Mouse (Mus musculus) adrenal gland, adult (tissue): ENCODE results near the gene Dnal1.
"Not testable (repeated sequence)": the region's sequence is repeated elsewhere in the genome, so short reads cannot be mapped to it uniquely, and the experiment has no call there.

Source experiments
- DNase-seq, 2 experiments: peaks; one replicate each; pipeline ENCODE4 v3.0.0; 2022 to 2023; ENCODE audit warnings: low spot score in 1 of 2; ENCODE audit not compliant: inconsistent age in 2 of 2

The Dnal1 gene

DNA sequence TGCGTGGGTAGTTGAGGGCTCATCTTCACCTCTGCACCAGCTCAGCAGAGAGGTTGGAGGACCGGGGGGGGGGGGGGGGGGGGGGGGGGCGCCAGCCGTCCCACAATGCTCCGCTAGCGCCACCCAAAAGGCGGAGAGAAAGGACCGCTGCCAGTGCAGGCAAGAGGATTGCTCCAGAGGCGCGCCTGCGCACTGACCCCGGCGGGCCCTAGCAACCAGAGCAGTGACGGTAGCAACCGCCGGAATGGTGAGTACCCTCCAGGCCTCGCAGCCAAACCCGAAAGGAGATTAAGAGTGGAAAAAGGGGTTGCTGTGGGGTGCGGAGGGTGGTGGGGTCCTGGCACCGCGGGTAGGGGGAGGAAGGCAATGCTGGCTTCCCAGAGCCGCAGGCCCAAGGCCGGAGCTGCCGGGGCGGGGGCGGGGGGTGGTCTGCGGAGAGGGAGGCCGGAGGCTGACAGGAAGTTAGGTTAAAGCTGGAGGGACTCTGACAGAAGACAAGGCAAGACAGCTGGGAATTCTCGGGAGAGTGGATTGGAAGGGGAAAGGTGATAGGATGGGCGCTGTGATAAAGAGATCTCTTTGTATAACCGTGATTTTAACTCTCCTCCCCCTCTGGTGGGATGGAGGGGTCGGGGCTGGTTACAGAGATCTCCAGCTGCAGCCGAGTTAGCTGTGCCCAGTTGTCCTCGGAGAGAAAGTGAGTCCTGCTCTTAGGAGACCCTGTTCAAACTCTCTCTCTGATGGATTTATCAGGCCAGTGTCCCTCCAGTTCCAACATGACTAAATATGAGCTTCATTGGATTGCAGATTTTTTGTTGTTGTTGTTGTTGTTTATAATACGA is at the start of gene Dnal1:
Gene Dnal1, plus strand, starts transcription at position 214 of the 842 bp plus-strand sequence.
- peak; percentile 92 to 94 for DNase-seq

- no peak for DNase-seq
Observed at GRCm38 (mm10) chr12:84064621-84065020, 49.5 kb upstream of the Dnal1 start.

DNA sequence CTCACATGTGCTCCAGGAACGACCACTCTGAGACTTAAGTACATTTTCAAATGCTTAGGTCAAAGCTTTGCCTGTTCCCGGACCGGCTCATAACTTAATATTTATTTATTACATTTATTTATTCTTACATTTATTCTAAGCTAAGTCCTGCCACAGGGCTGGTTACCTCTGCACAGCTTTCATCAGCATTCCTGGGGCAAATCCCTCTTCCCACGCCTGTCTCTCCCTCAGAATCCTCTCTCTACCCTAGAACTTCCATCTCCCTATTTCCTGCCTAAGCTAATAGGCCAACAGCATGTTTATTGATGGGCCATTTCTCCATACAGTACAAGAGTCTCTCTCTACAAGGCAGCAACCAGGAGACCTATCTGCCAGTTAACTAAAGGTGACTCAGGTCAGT is 46.4 kb upstream of the Dnal1 start:
- no peak for DNase-seq

DNA sequence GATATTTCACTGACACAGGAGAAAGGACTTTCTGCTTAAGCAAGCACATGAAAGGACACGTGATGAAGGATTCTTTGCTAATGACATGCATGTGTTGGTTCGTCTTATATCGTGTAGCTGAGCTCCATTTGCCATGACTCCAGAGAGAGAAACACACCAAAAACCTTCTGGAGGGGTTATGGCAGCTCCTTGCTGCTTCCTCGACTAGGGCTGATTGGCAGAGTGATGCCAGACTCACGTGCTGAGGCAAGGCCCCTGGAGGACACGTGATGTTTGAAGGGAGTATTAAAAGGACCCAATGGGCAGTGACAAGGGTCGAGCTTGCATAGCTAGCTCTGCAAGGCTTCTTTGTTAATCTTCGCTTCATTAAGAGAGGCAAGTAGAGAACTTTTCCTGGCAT is 45.9 kb upstream of the Dnal1 start:
- DNase-seq = peak in 1 of 2 experiments; percentile 22

GRCm38 (mm10) chr12:84068986-84069385 is 45.2 kb upstream of the Dnal1 start, which contains the start of gene Acot5:
TSS of gene Acot5 (plus strand) at chr12:84069325.
- DNase-seq = peak in 1 of 2 experiments; percentile 58

DNA sequence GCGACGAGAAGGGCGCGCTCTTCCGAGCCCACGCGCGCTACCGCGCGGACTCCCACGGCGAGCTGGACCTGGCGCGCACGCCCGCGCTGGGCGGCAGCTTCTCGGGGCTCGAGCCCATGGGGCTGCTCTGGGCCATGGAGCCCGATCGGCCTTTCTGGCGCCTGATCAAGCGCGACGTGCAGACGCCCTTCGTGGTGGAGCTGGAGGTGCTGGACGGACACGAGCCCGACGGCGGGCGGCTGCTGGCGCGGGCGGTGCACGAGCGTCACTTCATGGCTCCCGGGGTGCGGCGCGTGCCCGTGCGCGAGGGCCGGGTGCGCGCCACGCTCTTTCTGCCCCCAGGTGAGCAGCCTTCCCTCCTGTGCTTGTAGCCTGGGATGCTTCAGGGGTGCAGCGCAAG is 44.6 kb upstream of the Dnal1 start:
- DNase-seq = peak; percentile 45 to 78

- DNase-seq = no peak
Observed at GRCm38 (mm10) chr12:84071696-84072095, 42.5 kb upstream of the Dnal1 start.

- no peak for DNase-seq
Observed at GRCm38 (mm10) chr12:84077371-84077990, 36.7 kb upstream of the Dnal1 start.

DNA sequence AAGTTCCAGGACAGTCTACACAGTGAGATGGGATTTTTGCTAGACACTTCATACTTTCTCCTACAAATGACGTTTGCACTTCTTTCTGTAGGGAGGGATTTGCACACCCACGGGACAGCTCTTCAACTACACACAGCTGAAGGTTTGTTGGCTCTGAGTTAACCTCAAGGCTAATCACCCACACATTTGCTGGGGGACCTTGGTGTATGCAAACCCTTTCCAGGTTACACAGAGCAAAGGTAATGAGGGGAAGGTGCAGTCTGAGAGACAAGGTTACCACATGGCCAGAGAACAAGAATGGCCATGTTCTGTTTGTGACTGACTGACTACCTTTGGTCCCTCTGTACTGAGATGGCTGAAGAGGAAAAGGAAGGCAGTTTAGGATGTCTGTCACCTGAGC is 30.3 kb upstream of the Dnal1 start:
- DNase-seq = no peak

- no peak for DNase-seq
Observed at GRCm38 (mm10) chr12:84084581-84084980, 29.6 kb upstream of the Dnal1 start.

- DNase-seq = not testable (repeated sequence)
Observed at GRCm38 (mm10) chr12:84094666-84095065, 19.5 kb upstream of the Dnal1 start.

DNA sequence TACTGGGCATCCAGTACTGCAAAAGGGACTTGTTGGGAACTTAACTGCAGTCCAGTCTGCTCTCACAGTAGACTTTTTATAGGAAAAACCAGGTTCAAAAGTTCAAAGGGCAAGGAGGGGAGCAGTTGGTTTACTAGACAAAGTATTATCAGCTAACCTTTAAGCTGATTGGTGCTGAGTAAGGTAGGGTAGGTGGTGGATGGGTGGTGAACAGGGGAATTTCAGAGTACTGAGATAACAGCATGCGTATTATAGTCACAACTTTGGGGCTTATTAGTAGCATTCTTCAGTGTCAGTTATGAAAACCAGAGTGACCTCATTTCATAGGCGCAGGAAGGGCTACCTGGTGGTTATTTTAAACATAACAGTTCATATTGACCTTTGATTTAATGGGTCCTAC is 14.6 kb upstream of the Dnal1 start:
- no peak for DNase-seq

GRCm38 (mm10) chr12:84100071-84100470 is 14.1 kb upstream of the Dnal1 start:
- peak in 1 of 2 experiments; percentile 66 for DNase-seq

GRCm38 (mm10) chr12:84100604-84101492 is 13.3 kb upstream of the Dnal1 start, which contains the start of gene Acot6:
TSS of gene Acot6 (plus strand) at chr12:84100654.
- peak; percentile 63 to 82 for DNase-seq

DNA sequence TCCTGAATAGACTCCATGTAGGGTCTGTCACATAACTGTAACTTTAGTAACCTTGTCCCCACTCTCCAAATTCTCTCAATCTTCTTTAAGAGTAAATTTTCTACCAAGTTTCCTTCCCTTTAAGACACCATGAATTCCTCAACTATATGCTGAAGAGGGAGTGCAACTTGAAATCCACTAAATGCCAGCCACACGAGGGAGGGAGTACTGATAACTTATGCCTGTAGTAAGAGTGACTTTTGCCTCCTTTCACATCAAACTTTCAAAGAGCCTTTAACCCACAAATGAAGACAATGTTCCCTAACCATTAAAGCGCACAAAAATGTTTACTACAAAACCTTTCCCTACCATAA is 12.7 kb upstream of the Dnal1 start:
- no peak for DNase-seq

DNA sequence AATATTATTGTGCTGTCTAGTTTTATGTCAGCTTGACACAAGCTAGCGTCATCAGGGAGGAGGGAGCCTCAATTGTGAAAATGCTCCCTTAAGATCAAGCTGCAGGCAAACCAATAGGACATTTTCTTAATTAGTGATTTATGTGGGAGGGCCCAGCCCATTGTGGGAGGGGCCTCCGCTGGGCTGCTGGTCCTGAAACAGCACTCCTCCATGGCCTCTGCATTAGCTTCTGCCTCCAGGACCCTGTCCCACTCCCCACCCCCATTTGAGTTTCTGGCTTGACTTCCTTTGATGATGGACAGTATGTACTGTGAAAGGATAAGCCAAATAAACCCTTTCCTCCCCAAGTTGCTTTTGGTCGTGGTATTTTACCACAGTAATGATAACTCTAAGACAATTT is 7.2 kb upstream of the Dnal1 start:
- DNase-seq = no peak

DNA sequence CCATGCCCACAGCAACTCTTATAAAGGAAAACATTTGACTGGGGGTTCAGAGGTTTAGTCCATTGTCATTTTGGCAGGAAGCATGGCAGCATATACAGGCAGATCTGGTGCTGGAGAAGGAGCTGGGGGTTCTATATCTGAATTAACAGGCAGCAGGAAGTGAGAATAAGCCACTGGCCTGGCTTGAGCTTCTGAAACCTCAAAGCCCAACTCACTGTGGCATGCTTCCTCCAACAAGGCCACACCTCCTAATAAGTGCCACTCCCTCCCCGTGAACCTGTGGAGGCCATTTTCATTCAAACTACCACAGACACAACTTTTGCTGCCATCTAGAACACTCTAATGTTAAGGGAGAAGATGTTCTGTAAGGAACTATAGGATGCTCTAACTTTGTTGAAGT is 6.5 kb upstream of the Dnal1 start:
- DNase-seq = no peak

- DNase-seq = no peak
Observed at GRCm38 (mm10) chr12:84109924-84110323, 4.2 kb upstream of the Dnal1 start.

GRCm38 (mm10) chr12:84110814-84111213 is 3.4 kb upstream of the Dnal1 start:
- DNase-seq = no peak

DNA sequence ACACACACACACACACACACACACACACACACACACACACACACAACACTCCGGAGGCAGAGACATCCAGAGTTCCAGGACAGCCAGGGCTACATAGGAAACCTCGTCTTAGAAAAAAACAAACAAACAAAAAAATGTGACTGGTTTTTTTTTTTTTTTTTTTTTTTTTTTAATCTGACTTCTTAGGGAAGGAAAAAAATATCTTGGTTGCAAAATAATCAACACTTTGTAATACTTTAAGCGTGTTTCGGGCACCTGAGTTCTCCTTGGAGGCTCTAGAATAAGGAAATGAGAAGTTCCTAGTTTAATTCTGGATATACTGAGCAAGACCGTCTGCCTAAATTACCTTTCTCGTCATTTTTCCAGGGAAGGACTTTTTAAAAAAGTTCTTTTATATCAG is 490 bp upstream of the Dnal1 start:
- DNase-seq = no peak

DNA sequence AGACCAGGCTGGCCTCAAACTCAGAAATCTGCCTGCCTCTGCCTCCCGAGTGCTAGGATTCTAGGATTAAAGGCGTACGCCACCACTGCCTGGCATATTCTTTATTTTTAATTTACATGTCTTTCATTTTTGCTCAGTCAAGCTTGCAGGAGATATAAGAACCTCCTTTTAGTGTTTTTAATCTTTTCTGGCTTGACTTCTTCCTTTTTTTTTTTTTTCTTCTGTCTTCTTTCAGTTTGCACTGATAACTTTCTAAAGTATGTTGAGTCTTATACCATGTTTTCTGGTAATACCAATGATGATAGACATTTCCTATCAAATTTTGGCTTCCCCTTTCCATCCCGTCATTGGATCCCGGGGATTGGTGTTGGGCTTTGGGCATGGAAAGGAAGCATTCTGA is 5.4 kb downstream of the Dnal1 start:
- DNase-seq = no peak
